Mouse (Mus musculus): ENCODE measurements around the gene Cks2.

DNA sequence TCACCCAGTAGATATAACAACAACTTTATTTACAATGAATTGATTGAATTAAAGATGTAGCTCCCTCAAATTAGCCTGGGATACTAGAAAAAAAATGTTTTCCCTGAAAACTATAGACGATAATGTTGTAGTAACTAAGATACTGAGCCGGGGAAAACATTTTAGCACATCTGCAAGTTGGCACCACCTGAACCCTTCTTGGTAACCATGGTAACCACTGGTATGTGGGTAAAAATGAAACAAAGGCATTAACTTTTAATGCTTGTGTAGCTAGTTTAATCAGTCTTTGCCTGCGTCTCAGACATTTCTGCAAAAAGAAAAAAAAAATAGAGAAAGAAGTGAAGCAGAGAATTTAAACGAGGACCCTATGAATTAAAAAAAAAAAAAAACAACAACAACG is 33.5 kb upstream of the Cks2 start:
- TF ChIP-seq CTCF (IDR thresholded peaks at IDR 0.05; ENCODE audit: low read depth, low read length) (no peak), POLR2A (IDR thresholded peaks at IDR 0.05; ENCODE audit: borderline replicate concordance, low read depth, low read length) (no peak)
